Mouse (Mus musculus): ENCODE data around the gene Add2. TPM values are rescaled to one million over a fixed set of nuclear protein-coding genes. Genes with fewer than 3 reads are reported as not detected.

The Add2 gene
- polyA plus RNA-seq, 1 experiment = 6.7 TPM

- H3K27me3 ChIP-seq (ENCODE audit: control insufficient read depth, insufficient read depth, insufficient read length) = no peaks in the 10 kb centered on the region
- no peaks in the 10 kb centered on the region for H3K36me3 ChIP-seq (ENCODE audit: control insufficient read depth, insufficient read depth)
- TF ChIP-seq MYOG (IDR thresholded peaks at IDR 0.05; ENCODE audit: control insufficient read depth, extremely low read depth, insufficient read length) (no peak), FOSL1 (IDR thresholded peaks at IDR 0.05; ENCODE audit: insufficient read depth, low read length, poor library complexity, severe bottlenecking) (no peak), CEBPB (IDR thresholded peaks at IDR 0.05; ENCODE audit: low read depth) (no peak), MYOD1 (IDR thresholded peaks at IDR 0.05; ENCODE audit: control insufficient read depth, insufficient read length, low read depth) (no peak), CTCF (IDR thresholded peaks at IDR 0.05; ENCODE audit: control insufficient read depth, insufficient read depth, insufficient read length) (no peak), USF1 (IDR thresholded peaks at IDR 0.05; ENCODE audit: low read depth) (no peak), MAX (IDR thresholded peaks at IDR 0.05) (no peak)
- no peaks in the 10 kb centered on the region for H3K79me3 ChIP-seq (ENCODE audit: low read depth)
- H3ac ChIP-seq (ENCODE audit: control insufficient read depth, insufficient read length, low read depth) = no peak overlapping the region
- H3K79me2 ChIP-seq (ENCODE audit: control insufficient read depth, insufficient read depth) = no peaks in the 10 kb centered on the region
- H3K4me3 ChIP-seq (ENCODE audit: insufficient read depth, poor library complexity, severe bottlenecking) = no peak overlapping the region
These were observed 41.4 kb downstream of the Add2 start for GRCm38 (mm10) chr6:86069856-86070255.

- no peaks in the 10 kb centered on the region for H3K79me2 ChIP-seq (ENCODE audit: control insufficient read depth, insufficient read depth)
- H3K4me3 ChIP-seq (ENCODE audit: insufficient read depth, poor library complexity, severe bottlenecking) = no peak overlapping the region
- no peaks in the 10 kb centered on the region for H3K36me3 ChIP-seq (ENCODE audit: control insufficient read depth, insufficient read depth)
- H3K79me3 ChIP-seq (ENCODE audit: low read depth) = no peaks in the 10 kb centered on the region
- no peak overlapping the region for H3ac ChIP-seq (ENCODE audit: control insufficient read depth, insufficient read length, low read depth)
- TF ChIP-seq MYOD1 (IDR thresholded peaks at IDR 0.05; ENCODE audit: control insufficient read depth, insufficient read length, low read depth) (no peak), FOSL1 (IDR thresholded peaks at IDR 0.05; ENCODE audit: insufficient read depth, low read length, poor library complexity, severe bottlenecking) (no peak), USF1 (IDR thresholded peaks at IDR 0.05; ENCODE audit: low read depth) (no peak), CTCF (IDR thresholded peaks at IDR 0.05; ENCODE audit: control insufficient read depth, insufficient read depth, insufficient read length) (no peak), MYOG (IDR thresholded peaks at IDR 0.05; ENCODE audit: control insufficient read depth, extremely low read depth, insufficient read length) (no peak), MAX (IDR thresholded peaks at IDR 0.05) (no peak), CEBPB (IDR thresholded peaks at IDR 0.05; ENCODE audit: low read depth) (no peak)
- H3K27me3 ChIP-seq (ENCODE audit: control insufficient read depth, insufficient read depth, insufficient read length) = no peaks in the 10 kb centered on the region
These were observed 41.8 kb downstream of the Add2 start for GRCm38 (mm10) chr6:86070277-86070676.

- no peaks in the 10 kb centered on the region for H3K79me2 ChIP-seq (ENCODE audit: control insufficient read depth, insufficient read depth)
- H3K27me3 ChIP-seq (ENCODE audit: control insufficient read depth, insufficient read depth, insufficient read length) = no peaks in the 10 kb centered on the region
- no peak overlapping the region for H3ac ChIP-seq (ENCODE audit: control insufficient read depth, insufficient read length, low read depth)
- no peaks in the 10 kb centered on the region for H3K36me3 ChIP-seq (ENCODE audit: control insufficient read depth, insufficient read depth)
- H3K79me3 ChIP-seq (ENCODE audit: low read depth) = no peaks in the 10 kb centered on the region
- H3K4me3 ChIP-seq (ENCODE audit: insufficient read depth, poor library complexity, severe bottlenecking) = no peak overlapping the region
- no peak for TF ChIP-seq CEBPB (IDR thresholded peaks at IDR 0.05; ENCODE audit: low read depth)
These were observed 45.4 kb downstream of the Add2 start for GRCm38 (mm10) chr6:86073882-86074281.

- no peaks in the 10 kb centered on the region for H3K79me2 ChIP-seq (ENCODE audit: control insufficient read depth, insufficient read depth)
- TF ChIP-seq MYOG (IDR thresholded peaks at IDR 0.05; ENCODE audit: control insufficient read depth, extremely low read depth, insufficient read length) (no peak), CTCF (IDR thresholded peaks at IDR 0.05; ENCODE audit: control insufficient read depth, insufficient read depth, insufficient read length) (no peak), FOSL1 (IDR thresholded peaks at IDR 0.05; ENCODE audit: insufficient read depth, low read length, poor library complexity, severe bottlenecking) (peak; percentile 83), MYOD1 (IDR thresholded peaks at IDR 0.05; ENCODE audit: control insufficient read depth, insufficient read length, low read depth) (peak; percentile 84), CEBPB (IDR thresholded peaks at IDR 0.05; ENCODE audit: low read depth) (peak; percentile 76), MAX (IDR thresholded peaks at IDR 0.05) (no peak), USF1 (IDR thresholded peaks at IDR 0.05; ENCODE audit: low read depth) (no peak)
- H3K4me3 ChIP-seq (ENCODE audit: insufficient read depth, poor library complexity, severe bottlenecking) = no peak overlapping the region
- H3ac ChIP-seq (ENCODE audit: control insufficient read depth, insufficient read length, low read depth) = no peak overlapping the region
- H3K79me3 ChIP-seq (ENCODE audit: low read depth) = no peaks in the 10 kb centered on the region
- H3K36me3 ChIP-seq (ENCODE audit: control insufficient read depth, insufficient read depth) = no peaks in the 10 kb centered on the region
- no peaks in the 10 kb centered on the region for H3K27me3 ChIP-seq (ENCODE audit: control insufficient read depth, insufficient read depth, insufficient read length)
These were observed 46.2 kb downstream of the Add2 start for GRCm38 (mm10) chr6:86074538-86075204.

- TF ChIP-seq MYOD1 (IDR thresholded peaks at IDR 0.05; ENCODE audit: control insufficient read depth, insufficient read length, low read depth) (peak; percentile 4), CEBPB (IDR thresholded peaks at IDR 0.05; ENCODE audit: low read depth) (no peak), USF1 (IDR thresholded peaks at IDR 0.05; ENCODE audit: low read depth) (no peak), CTCF (IDR thresholded peaks at IDR 0.05; ENCODE audit: control insufficient read depth, insufficient read depth, insufficient read length) (no peak), FOSL1 (IDR thresholded peaks at IDR 0.05; ENCODE audit: insufficient read depth, low read length, poor library complexity, severe bottlenecking) (peak; percentile 67), MYOG (IDR thresholded peaks at IDR 0.05; ENCODE audit: control insufficient read depth, extremely low read depth, insufficient read length) (no peak), MAX (IDR thresholded peaks at IDR 0.05) (peak; percentile 28)
- H3K36me3 ChIP-seq (ENCODE audit: control insufficient read depth, insufficient read depth) = no peaks in the 10 kb centered on the region
- H3K4me3 ChIP-seq (ENCODE audit: insufficient read depth, poor library complexity, severe bottlenecking) = no peak overlapping the region
These were observed 48.0 kb downstream of the Add2 start for GRCm38 (mm10) chr6:86076525-86076924.

GRCm38 (mm10) chr6:86077880-86078279 is 49.4 kb downstream of the Add2 start:
- H3K27me3 ChIP-seq (ENCODE audit: control insufficient read depth, insufficient read depth, insufficient read length) = no peaks in the 10 kb centered on the region

More at GRCm38 (mm10) chr6:86076525-86076924, 48.0 kb downstream of the Add2 start:
- no peak overlapping the region for H3ac ChIP-seq (ENCODE audit: control insufficient read depth, insufficient read length, low read depth)
- no peaks in the 10 kb centered on the region for H3K27me3 ChIP-seq (ENCODE audit: control insufficient read depth, insufficient read depth, insufficient read length)
- no peaks in the 10 kb centered on the region for H3K79me3 ChIP-seq (ENCODE audit: low read depth)
- no peaks in the 10 kb centered on the region for H3K79me2 ChIP-seq (ENCODE audit: control insufficient read depth, insufficient read depth)

More at GRCm38 (mm10) chr6:86077880-86078279, 49.4 kb downstream of the Add2 start:
- no peaks in the 10 kb centered on the region for H3K79me3 ChIP-seq (ENCODE audit: low read depth)
- H3K36me3 ChIP-seq (ENCODE audit: control insufficient read depth, insufficient read depth) = no peaks in the 10 kb centered on the region
- H3ac ChIP-seq (ENCODE audit: control insufficient read depth, insufficient read length, low read depth) = peak overlapping the region; percentile 37
- no peaks in the 10 kb centered on the region for H3K79me2 ChIP-seq (ENCODE audit: control insufficient read depth, insufficient read depth)
- H3K4me3 ChIP-seq (ENCODE audit: insufficient read depth, poor library complexity, severe bottlenecking) = no peak overlapping the region
- no peak for TF ChIP-seq CTCF (IDR thresholded peaks at IDR 0.05; ENCODE audit: control insufficient read depth, insufficient read depth, insufficient read length)
- no peak for TF ChIP-seq MYOD1 (IDR thresholded peaks at IDR 0.05; ENCODE audit: control insufficient read depth, insufficient read length, low read depth)
- TF ChIP-seq CEBPB (IDR thresholded peaks at IDR 0.05; ENCODE audit: low read depth) = no peak
- TF ChIP-seq MYOG (IDR thresholded peaks at IDR 0.05; ENCODE audit: control insufficient read depth, extremely low read depth, insufficient read length) = no peak
- no peak for TF ChIP-seq MAX (IDR thresholded peaks at IDR 0.05)
